Mouse (Mus musculus): ENCODE measurements at regions not wholly inside any gene's neighbourhood (a gene's known extent, or its start where the extent isn't known, plus 50 kb on each side); places are given as distances from the start of the nearest gene placed in this dataset.

- Histone ChIP-seq H3K9me3 (ENCODE audit: control insufficient read depth, low read length) (no peaks in the 10 kb centered on the region), H3K9ac (ENCODE audit: low read depth, low read length) (no peak overlapping the region), H3K27ac (ENCODE audit: low read depth, low read length) (no peak overlapping the region), H3K4me1 (ENCODE audit: control insufficient read depth, insufficient read depth, low read depth, low read length) (no peaks in the 10 kb centered on the region), H3K27me3 (replicated peaks; ENCODE audit: control insufficient read depth, insufficient read depth, low read length) (no peaks in the 10 kb centered on the region), H3K36me3 (ENCODE audit: control insufficient read depth, insufficient read depth, low read length) (no peaks in the 10 kb centered on the region), H3K4me3 (ENCODE audit: low read length) (no peak overlapping the region), H3K4me2 (ENCODE audit: low read length) (no peak overlapping the region)
- no peak for ATAC-seq
- WGBS, result 93% methylated on average over 5 of the region's 5 CpGs
Measured at GRCm38 (mm10) chr12:25168213-25168545, 71.2 kb upstream of the Id2 start.

DNA sequence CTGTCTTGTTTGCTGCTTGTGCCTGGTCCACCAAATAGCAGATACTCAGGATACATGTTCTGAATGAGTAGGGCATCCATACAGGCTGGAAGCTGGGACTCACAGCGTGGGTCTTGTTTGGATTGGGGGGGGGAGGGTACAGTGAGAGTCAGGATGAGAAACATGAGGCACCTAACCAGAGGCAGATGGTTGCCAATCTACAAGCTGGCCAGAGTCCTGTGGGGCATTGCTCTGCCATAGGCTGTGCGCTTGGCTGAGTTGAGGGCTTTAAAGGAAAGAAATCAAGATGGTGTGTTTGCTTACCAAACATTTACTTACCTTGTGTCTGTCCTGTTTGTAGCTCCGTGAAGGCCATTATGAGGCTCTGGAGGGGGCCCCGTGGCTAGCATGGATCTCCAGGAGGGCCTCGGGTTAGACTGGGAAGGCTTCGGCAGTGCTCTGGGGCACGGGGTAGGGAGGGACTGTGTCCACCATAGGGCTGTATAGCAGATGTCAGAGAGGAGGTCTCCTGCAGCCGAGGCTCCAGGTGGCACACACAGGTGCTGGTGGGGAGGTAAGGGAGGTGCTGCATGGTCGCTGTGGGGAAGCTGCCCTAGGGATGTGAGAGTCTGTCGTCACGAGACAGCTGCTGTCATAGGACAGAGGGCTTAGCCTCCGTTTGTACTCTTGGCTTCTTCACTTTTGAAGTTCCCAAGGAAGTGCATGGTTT lies 70.7 kb upstream of the Id2 start:
- H3K27ac ChIP-seq (ENCODE audit: low read depth, low read length), result no peak overlapping the region
- H3K9me3 ChIP-seq (ENCODE audit: control insufficient read depth, low read length), result no peaks in the 10 kb centered on the region
- no peak overlapping the region for H3K9ac ChIP-seq (ENCODE audit: low read depth, low read length)
- H3K36me3 ChIP-seq (ENCODE audit: control insufficient read depth, insufficient read depth, low read length), result no peaks in the 10 kb centered on the region
- WGBS, result 68% methylated on average over 12 of the region's 12 CpGs
- H3K4me3 ChIP-seq (ENCODE audit: low read length), result no peak overlapping the region
- no peak overlapping the region for H3K4me2 ChIP-seq (ENCODE audit: low read length)
- H3K4me1 ChIP-seq (ENCODE audit: control insufficient read depth, insufficient read depth, low read depth, low read length), result no peaks in the 10 kb centered on the region
- no peak for ATAC-seq
- no peaks in the 10 kb centered on the region for H3K27me3 ChIP-seq (replicated peaks; ENCODE audit: control insufficient read depth, insufficient read depth, low read length)

GRCm38 (mm10) chr12:25166525-25166924 lies 69.6 kb upstream of the Id2 start:
- H3K36me3 ChIP-seq (ENCODE audit: control insufficient read depth, insufficient read depth, low read length), result no peaks in the 10 kb centered on the region

GRCm38 (mm10) chr12:25165650-25166049 lies 68.7 kb upstream of the Id2 start:
- H3K9ac ChIP-seq (ENCODE audit: low read depth, low read length), result no peak overlapping the region
- 92% methylated on average over 3 of the region's 3 CpGs for WGBS
- H3K27me3 ChIP-seq (replicated peaks; ENCODE audit: control insufficient read depth, insufficient read depth, low read length), result no peaks in the 10 kb centered on the region

More at GRCm38 (mm10) chr12:25166525-25166924, 69.6 kb upstream of the Id2 start:
- ATAC-seq, result no peak
- Histone ChIP-seq H3K27me3 (replicated peaks; ENCODE audit: control insufficient read depth, insufficient read depth, low read length) (no peaks in the 10 kb centered on the region), H3K9me3 (ENCODE audit: control insufficient read depth, low read length) (no peaks in the 10 kb centered on the region), H3K4me2 (ENCODE audit: low read length) (no peak overlapping the region), H3K27ac (ENCODE audit: low read depth, low read length) (no peak overlapping the region), H3K4me1 (ENCODE audit: control insufficient read depth, insufficient read depth, low read depth, low read length) (no peaks in the 10 kb centered on the region), H3K9ac (ENCODE audit: low read depth, low read length) (no peak overlapping the region), H3K4me3 (ENCODE audit: low read length) (no peak overlapping the region)
- 79% methylated on average over 2 of the region's 2 CpGs for WGBS

DNA sequence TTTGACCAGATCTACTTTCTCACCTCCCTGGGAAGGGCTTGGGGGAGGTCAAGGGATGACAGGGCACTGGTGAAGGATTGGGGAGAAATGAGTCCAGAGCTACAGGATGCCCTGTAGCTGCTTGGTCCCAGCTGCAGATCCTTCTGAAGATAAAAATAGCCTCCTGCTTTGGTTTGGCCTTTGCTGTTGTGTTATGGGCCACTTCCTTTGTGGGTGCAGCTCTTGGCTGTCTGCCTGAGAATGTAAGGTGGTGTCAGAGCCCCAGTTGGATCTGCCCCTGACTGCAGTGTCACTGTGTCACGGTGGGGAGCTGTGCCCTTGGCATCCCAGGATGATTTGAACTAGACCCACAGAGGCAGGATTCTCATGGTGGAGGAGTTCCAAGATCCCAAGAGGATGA lies 67.8 kb upstream of the Id2 start:
- no peak overlapping the region for H3K4me3 ChIP-seq (ENCODE audit: low read length)
- no peak overlapping the region for H3K27ac ChIP-seq (ENCODE audit: low read depth, low read length)
- H3K27me3 ChIP-seq (replicated peaks; ENCODE audit: control insufficient read depth, insufficient read depth, low read length), result no peaks in the 10 kb centered on the region
- ATAC-seq, result no peak
- no peak overlapping the region for H3K9ac ChIP-seq (ENCODE audit: low read depth, low read length)
- H3K9me3 ChIP-seq (ENCODE audit: control insufficient read depth, low read length), result no peaks in the 10 kb centered on the region
- no peaks in the 10 kb centered on the region for H3K36me3 ChIP-seq (ENCODE audit: control insufficient read depth, insufficient read depth, low read length)
- WGBS, result 83% methylated on average over 1 of the region's 1 CpGs
- H3K4me1 ChIP-seq (ENCODE audit: control insufficient read depth, insufficient read depth, low read depth, low read length), result no peaks in the 10 kb centered on the region
- no peak overlapping the region for H3K4me2 ChIP-seq (ENCODE audit: low read length)

More at GRCm38 (mm10) chr12:25165650-25166049, 68.7 kb upstream of the Id2 start:
- no peaks in the 10 kb centered on the region for H3K9me3 ChIP-seq (ENCODE audit: control insufficient read depth, low read length)
- no peak overlapping the region for H3K4me2 ChIP-seq (ENCODE audit: low read length)
- H3K4me1 ChIP-seq (ENCODE audit: control insufficient read depth, insufficient read depth, low read depth, low read length), result no peaks in the 10 kb centered on the region
- no peak overlapping the region for H3K27ac ChIP-seq (ENCODE audit: low read depth, low read length)
- no peak for ATAC-seq
- no peaks in the 10 kb centered on the region for H3K36me3 ChIP-seq (ENCODE audit: control insufficient read depth, insufficient read depth, low read length)
- H3K4me3 ChIP-seq (ENCODE audit: low read length), result no peak overlapping the region

DNA sequence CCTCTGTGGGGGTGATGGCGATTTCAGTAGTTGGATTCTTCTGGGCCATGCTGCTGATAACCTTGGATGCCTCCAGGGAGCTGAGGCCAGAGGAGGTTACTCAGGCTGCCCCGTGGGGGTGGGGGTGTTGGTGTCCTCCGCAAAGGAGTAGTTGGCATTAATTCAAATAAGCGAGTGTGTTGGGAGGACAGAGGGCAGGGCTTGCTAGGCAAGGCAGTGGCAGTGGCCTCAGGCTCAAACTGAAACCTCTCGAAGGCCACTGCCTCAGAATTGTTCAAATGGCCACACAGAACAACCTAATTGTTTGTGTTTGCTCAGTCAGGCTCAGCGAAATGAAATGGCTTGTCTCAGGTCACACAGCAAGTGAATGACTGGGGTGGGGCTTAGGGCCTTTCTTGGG lies 66.6 kb upstream of the Id2 start:
- H3K36me3 ChIP-seq (ENCODE audit: control insufficient read depth, insufficient read depth, low read length), result no peaks in the 10 kb centered on the region
- ATAC-seq, result no peak

DNA sequence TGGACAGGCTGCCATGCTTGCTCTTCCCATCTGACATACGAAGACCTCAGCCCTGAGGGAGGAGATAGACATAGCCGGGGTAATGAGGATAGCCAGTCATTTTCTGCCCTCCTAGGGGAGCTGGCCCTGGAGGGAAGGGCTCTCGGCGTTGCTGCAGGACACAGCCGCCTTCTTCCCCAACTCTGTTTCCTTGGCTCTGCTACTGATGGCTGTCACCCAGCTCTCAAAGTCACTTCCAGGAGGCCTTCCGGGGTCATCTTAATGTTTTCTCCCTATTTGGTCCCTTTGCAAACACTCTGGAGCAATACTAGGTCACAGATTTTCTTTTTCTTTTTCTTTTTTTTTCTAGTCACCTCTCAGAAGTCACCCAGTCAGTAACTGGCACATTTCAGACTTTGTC lies 65.9 kb upstream of the Id2 start:
- WGBS, result 74% methylated on average over 6 of the region's 6 CpGs
- Histone ChIP-seq H3K27me3 (replicated peaks; ENCODE audit: control insufficient read depth, insufficient read depth, low read length) (no peaks in the 10 kb centered on the region), H3K9me3 (ENCODE audit: control insufficient read depth, low read length) (no peaks in the 10 kb centered on the region), H3K36me3 (ENCODE audit: control insufficient read depth, insufficient read depth, low read length) (no peaks in the 10 kb centered on the region), H3K4me3 (ENCODE audit: low read length) (no peak overlapping the region), H3K9ac (ENCODE audit: low read depth, low read length) (no peak overlapping the region), H3K27ac (ENCODE audit: low read depth, low read length) (no peak overlapping the region), H3K4me2 (ENCODE audit: low read length) (no peak overlapping the region), H3K4me1 (ENCODE audit: control insufficient read depth, insufficient read depth, low read depth, low read length) (no peaks in the 10 kb centered on the region)
- no peak for ATAC-seq

More for the DNA sequence above, 66.6 kb upstream of the Id2 start:
- H3K9ac ChIP-seq (ENCODE audit: low read depth, low read length), result no peak overlapping the region
- H3K27ac ChIP-seq (ENCODE audit: low read depth, low read length), result no peak overlapping the region
- no peak overlapping the region for H3K4me3 ChIP-seq (ENCODE audit: low read length)
- WGBS, result 20% methylated on average over 6 of the region's 6 CpGs
- H3K27me3 ChIP-seq (replicated peaks; ENCODE audit: control insufficient read depth, insufficient read depth, low read length), result no peaks in the 10 kb centered on the region
- no peaks in the 10 kb centered on the region for H3K4me1 ChIP-seq (ENCODE audit: control insufficient read depth, insufficient read depth, low read depth, low read length)
- H3K4me2 ChIP-seq (ENCODE audit: low read length), result no peak overlapping the region
- no peaks in the 10 kb centered on the region for H3K9me3 ChIP-seq (ENCODE audit: control insufficient read depth, low read length)

GRCm38 (mm10) chr12:25161939-25162338 lies 65.0 kb upstream of the Id2 start:
- H3K36me3 ChIP-seq (ENCODE audit: control insufficient read depth, insufficient read depth, low read length), result no peaks in the 10 kb centered on the region
- H3K4me2 ChIP-seq (ENCODE audit: low read length), result no peak overlapping the region
- no peaks in the 10 kb centered on the region for H3K4me1 ChIP-seq (ENCODE audit: control insufficient read depth, insufficient read depth, low read depth, low read length)
- H3K9ac ChIP-seq (ENCODE audit: low read depth, low read length), result no peak overlapping the region
- WGBS, result 81% methylated on average over 6 of the region's 6 CpGs
- no peak for ATAC-seq
- H3K27me3 ChIP-seq (replicated peaks; ENCODE audit: control insufficient read depth, insufficient read depth, low read length), result no peaks in the 10 kb centered on the region
- no peak overlapping the region for H3K4me3 ChIP-seq (ENCODE audit: low read length)
- H3K9me3 ChIP-seq (ENCODE audit: control insufficient read depth, low read length), result no peaks in the 10 kb centered on the region
- no peak overlapping the region for H3K27ac ChIP-seq (ENCODE audit: low read depth, low read length)

- no peak overlapping the region for H3K9ac ChIP-seq (ENCODE audit: low read depth, low read length)
- no peaks in the 10 kb centered on the region for H3K4me1 ChIP-seq (ENCODE audit: control insufficient read depth, insufficient read depth, low read depth, low read length)
- H3K27ac ChIP-seq (ENCODE audit: low read depth, low read length), result peak overlapping the region; percentile 32; the same call in 1 of the 2 replicates
- no peaks in the 10 kb centered on the region for H3K27me3 ChIP-seq (replicated peaks; ENCODE audit: control insufficient read depth, insufficient read depth, low read length)
- H3K36me3 ChIP-seq (ENCODE audit: control insufficient read depth, insufficient read depth, low read length), result no peaks in the 10 kb centered on the region
- H3K9me3 ChIP-seq (ENCODE audit: control insufficient read depth, low read length), result no peaks in the 10 kb centered on the region
- no peak overlapping the region for H3K4me3 ChIP-seq (ENCODE audit: low read length)
- ATAC-seq, result peak; percentile 38
- H3K4me2 ChIP-seq (ENCODE audit: low read length), result no peak overlapping the region
- 48% methylated on average over 15 of the region's 15 CpGs for WGBS
Measured at GRCm38 (mm10) chr12:25160990-25161843, 64.3 kb upstream of the Id2 start.
